Mouse (Mus musculus) embryonic facial prominence, embryonic 15.5 days (tissue): ENCODE measurements around the gene Fggy. TPM values are rescaled to one million over a fixed set of nuclear protein-coding genes. Genes with fewer than 3 reads are reported as not detected.

Experiments
- ATAC-seq: fragments of 200-750 bp; cut with Nextera tagmentation; 2 replicates; pipeline ENCODE4 v1.8.0; 2017; ENCODE audit warnings: low read depth, moderate TSS enrichment; ENCODE audit not compliant: insufficient number of reproducible peaks, low FRiP score, low TSS enrichment
- H3K27ac ChIP-seq: fragments of 300-500 bp; sonication (generic); replicated peaks from 2 replicates; pipeline ENCODE4 v1.5.1; 2015; ENCODE audit warnings: mild to moderate bottlenecking, inconsistent platforms
- H3K27me3 ChIP-seq: fragments of 300-500 bp; sonication (generic); 2 replicates; pipeline ENCODE4 v1.6.1; 2015; ENCODE audit warnings: inconsistent platforms
- H3K36me3 ChIP-seq: fragments of 300-500 bp; sonication (generic); 2 replicates; pipeline ENCODE4 v1.6.1; 2015; ENCODE audit warnings: mild to moderate bottlenecking, inconsistent platforms
- H3K4me1 ChIP-seq: fragments of 300-500 bp; sonication (generic); 2 replicates; pipeline ENCODE4 v1.6.1; 2015; ENCODE audit warnings: inconsistent platforms
- H3K4me2 ChIP-seq: fragments of 300-500 bp; sonication (generic); replicated peaks from 2 replicates; pipeline ENCODE4 v1.6.1; 2015; ENCODE audit warnings: mild to moderate bottlenecking, inconsistent platforms
- H3K4me3 ChIP-seq: fragments of 300-500 bp; sonication (generic); replicated peaks from 2 replicates; pipeline ENCODE4 v1.5.1; 2015; ENCODE audit warnings: mild to moderate bottlenecking, inconsistent platforms
- H3K9ac ChIP-seq: fragments of 300-500 bp; sonication (generic); 2 replicates; pipeline ENCODE4 v1.6.1; 2015; ENCODE audit warnings: inconsistent platforms
- H3K9me3 ChIP-seq: fragments of 300-500 bp; sonication (generic); replicated peaks from 2 replicates; pipeline ENCODE4 v1.6.1; 2016; ENCODE audit warnings: inconsistent platforms
- WGBS: fragments of 180-500 bp; shearing (Covaris S2); methylation state at CpG from one replicate; pipeline ENCODE4 v1.1.7; 2015; 5-methylcytosine and 5-hydroxymethylcytosine counted together
- polyA plus RNA-seq: library from polyadenylated mRNA; unstranded; fragments of >200 nt; fragmentation: Nextera tagmentation; extraction: Ambion mirVana; gene quantifications from 2 replicates; pipeline ENCODE4 v1.2.1, GENCODE M21; 2015

Gene Fggy
- polyA plus RNA-seq, 1 experiment from 2014 or later = 9.6 TPM

DNA sequence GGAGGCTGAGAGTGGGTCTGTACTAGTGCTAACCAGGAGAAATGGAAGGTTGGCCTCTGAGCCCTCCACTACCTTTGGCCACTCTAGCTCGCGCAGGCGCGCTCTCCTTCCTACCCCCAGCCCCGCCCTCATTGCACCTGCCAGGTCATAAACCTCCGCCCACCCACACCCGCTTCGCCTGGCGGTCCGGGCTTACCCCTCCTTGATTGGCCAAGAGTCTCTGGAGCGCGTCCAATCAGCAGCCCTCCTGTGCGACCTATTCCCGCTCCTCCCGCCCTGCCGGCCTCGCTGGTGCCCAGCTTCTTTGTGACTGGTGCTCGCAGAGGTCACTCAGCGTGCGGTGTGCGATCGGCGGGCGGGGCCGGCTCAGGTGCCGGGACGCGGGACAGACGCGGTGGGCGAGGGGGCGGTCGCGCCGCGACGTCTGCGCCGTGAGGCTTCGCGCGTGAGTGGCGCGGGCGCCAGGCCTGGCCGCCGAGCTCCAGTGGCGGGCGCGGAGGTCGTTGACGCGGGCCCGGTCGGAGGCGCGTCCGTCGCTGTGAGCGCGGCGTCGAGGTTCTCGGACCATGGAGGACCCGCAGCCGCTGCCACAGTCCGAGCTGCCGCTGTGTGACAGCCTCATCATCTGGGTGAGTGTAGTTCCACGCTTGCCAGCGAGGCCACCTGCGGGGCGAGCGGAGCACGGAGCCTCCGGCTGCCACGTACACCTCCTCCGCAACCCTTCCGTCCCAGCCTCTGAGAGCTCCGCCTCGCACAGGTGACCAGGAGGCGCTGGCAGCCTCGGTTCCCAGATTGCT, 409.8 kb downstream of the Fggy start, which contains the start of gene Hook1:
TSS of gene Hook1 (plus strand) at position 313 of the 797 bp plus-strand sequence.
- ATAC-seq = peak; percentile 99
- under 1% methylated on average over 82 of the region's 82 CpGs for WGBS

More for the DNA sequence above, 409.8 kb downstream of the Fggy start, which contains the start of gene Hook1:
- H3K27ac ChIP-seq = peak within 1 kb of the TSS; percentile 9; the same call in 1 of the 2 replicates
- peaks cover 11% of the 10 kb centered on the region for H3K4me1 ChIP-seq
- no peaks in the 10 kb centered on the region for H3K9me3 ChIP-seq
- peak within 1 kb of the TSS; percentile 28 for H3K9ac ChIP-seq
- H3K27me3 ChIP-seq = no peaks in the 10 kb centered on the region; the same call in 1 of the 2 replicates
- peak within 1 kb of the TSS; percentile 65 for H3K4me3 ChIP-seq
- no peaks in the 10 kb centered on the region for H3K36me3 ChIP-seq
- H3K4me2 ChIP-seq = peak within 1 kb of the TSS; percentile 82
